Mouse (Mus musculus) WW6 (cell line): Measurements from ENCODE around the gene Scfd2.

Experiments
- DNase-seq: peaks from one replicate; pipeline ENCODE4 v3.0.0-alpha.2; 2013; ENCODE audit warnings: low read depth, low spot score

Scfd2 gene

GRCm38 (mm10) chr5:74180216-74180615 is 351.3 kb downstream of the Scfd2 start:
- DNase-seq: no peak

- DNase-seq: no peak
These were observed 355.9 kb downstream of the Scfd2 start for GRCm38 (mm10) chr5:74175526-74176270.

GRCm38 (mm10) chr5:74173162-74173844 is 358.3 kb downstream of the Scfd2 start:
- no peak for DNase-seq

GRCm38 (mm10) chr5:74172208-74172607 is 359.4 kb downstream of the Scfd2 start:
- DNase-seq: no peak

- DNase-seq: no peak
These were observed 359.8 kb downstream of the Scfd2 start for GRCm38 (mm10) chr5:74171768-74172167.

- DNase-seq: no peak
These were observed 363.5 kb downstream of the Scfd2 start for GRCm38 (mm10) chr5:74168085-74168484.

- DNase-seq: no peak
These were observed 364.9 kb downstream of the Scfd2 start for GRCm38 (mm10) chr5:74166642-74167041.

- DNase-seq: no peak
These were observed 367.0 kb downstream of the Scfd2 start for GRCm38 (mm10) chr5:74164547-74164946.

GRCm38 (mm10) chr5:74163141-74163540 is 368.4 kb downstream of the Scfd2 start:
- no peak for DNase-seq

GRCm38 (mm10) chr5:74162013-74162412 is 369.5 kb downstream of the Scfd2 start:
- DNase-seq: no peak

GRCm38 (mm10) chr5:74161297-74161926 is 370.1 kb downstream of the Scfd2 start:
- DNase-seq: no peak

- no peak for DNase-seq
These were observed 371.2 kb downstream of the Scfd2 start for GRCm38 (mm10) chr5:74160349-74160748.

GRCm38 (mm10) chr5:74159906-74160305 is 371.7 kb downstream of the Scfd2 start:
- DNase-seq: no peak

GRCm38 (mm10) chr5:74158929-74159632 is 372.5 kb downstream of the Scfd2 start:
- DNase-seq: no peak

GRCm38 (mm10) chr5:74155860-74156351 is 375.7 kb downstream of the Scfd2 start:
- no peak for DNase-seq
